Mouse (Mus musculus) neural tube, embryonic 13.5 days (tissue): ENCODE measurements around the gene Zfp385c. TPM values are rescaled to one million over a fixed set of nuclear protein-coding genes. Genes with fewer than 3 reads are reported as not detected.
A peak's percentile ranks its signal among the peaks of the same experiment; 100 is the strongest.

ENCODE experiments used
- ATAC-seq: fragments of 200-750 bp; cut with Nextera tagmentation; 2 replicates; pipeline ENCODE4 v1.8.0; 2017; ENCODE audit warnings: low read depth, mild to moderate bottlenecking, moderate TSS enrichment, moderate library complexity
- H3K27ac ChIP-seq: fragments of 300-500 bp; sonication (generic); replicated peaks from 2 replicates; pipeline ENCODE4 v1.5.1; 2015; ENCODE audit warnings: moderate library complexity, mild to moderate bottlenecking, inconsistent platforms
- H3K27me3 ChIP-seq: fragments of 300-500 bp; sonication (generic); 2 replicates; pipeline ENCODE4 v1.6.1; 2015; ENCODE audit warnings: mild to moderate bottlenecking, inconsistent platforms
- H3K36me3 ChIP-seq: fragments of 300-500 bp; sonication (generic); 2 replicates; pipeline ENCODE4 v1.6.1; 2015; ENCODE audit warnings: mild to moderate bottlenecking, inconsistent platforms
- H3K4me1 ChIP-seq: fragments of 300-500 bp; sonication (generic); replicated peaks from 2 replicates; pipeline ENCODE4 v1.6.1; 2015; ENCODE audit warnings: inconsistent platforms
- H3K4me2 ChIP-seq: fragments of 300-500 bp; sonication (generic); 2 replicates; pipeline ENCODE4 v1.6.1; 2015; ENCODE audit warnings: inconsistent platforms, mild to moderate bottlenecking, moderate library complexity
- H3K4me3 ChIP-seq: fragments of 300-500 bp; sonication (generic); 2 replicates; pipeline ENCODE4 v1.5.1; 2015; ENCODE audit warnings: mild to moderate bottlenecking, inconsistent platforms
- H3K9ac ChIP-seq: fragments of 300-500 bp; sonication (generic); 2 replicates; pipeline ENCODE4 v1.6.1; 2015; ENCODE audit warnings: moderate library complexity, mild to moderate bottlenecking, inconsistent platforms
- H3K9me3 ChIP-seq: fragments of 300-500 bp; sonication (generic); 2 replicates; pipeline ENCODE4 v1.6.1; 2016; ENCODE audit warnings: inconsistent platforms
- WGBS: fragments of 180-500 bp; shearing (Covaris S2); methylation state at CpG from one replicate; pipeline ENCODE4 v1.1.7; 2015; 5-methylcytosine and 5-hydroxymethylcytosine counted together
- polyA plus RNA-seq: library from polyadenylated mRNA; unstranded; fragments of >200 nt; fragmentation: Nextera tagmentation; extraction: Ambion mirVana; gene quantifications from 2 replicates; pipeline ENCODE4 v1.2.1, GENCODE M21; 2015

Zfp385c gene
- polyA plus RNA-seq, 1 experiment from 2014 or later, result 0.21 TPM

DNA sequence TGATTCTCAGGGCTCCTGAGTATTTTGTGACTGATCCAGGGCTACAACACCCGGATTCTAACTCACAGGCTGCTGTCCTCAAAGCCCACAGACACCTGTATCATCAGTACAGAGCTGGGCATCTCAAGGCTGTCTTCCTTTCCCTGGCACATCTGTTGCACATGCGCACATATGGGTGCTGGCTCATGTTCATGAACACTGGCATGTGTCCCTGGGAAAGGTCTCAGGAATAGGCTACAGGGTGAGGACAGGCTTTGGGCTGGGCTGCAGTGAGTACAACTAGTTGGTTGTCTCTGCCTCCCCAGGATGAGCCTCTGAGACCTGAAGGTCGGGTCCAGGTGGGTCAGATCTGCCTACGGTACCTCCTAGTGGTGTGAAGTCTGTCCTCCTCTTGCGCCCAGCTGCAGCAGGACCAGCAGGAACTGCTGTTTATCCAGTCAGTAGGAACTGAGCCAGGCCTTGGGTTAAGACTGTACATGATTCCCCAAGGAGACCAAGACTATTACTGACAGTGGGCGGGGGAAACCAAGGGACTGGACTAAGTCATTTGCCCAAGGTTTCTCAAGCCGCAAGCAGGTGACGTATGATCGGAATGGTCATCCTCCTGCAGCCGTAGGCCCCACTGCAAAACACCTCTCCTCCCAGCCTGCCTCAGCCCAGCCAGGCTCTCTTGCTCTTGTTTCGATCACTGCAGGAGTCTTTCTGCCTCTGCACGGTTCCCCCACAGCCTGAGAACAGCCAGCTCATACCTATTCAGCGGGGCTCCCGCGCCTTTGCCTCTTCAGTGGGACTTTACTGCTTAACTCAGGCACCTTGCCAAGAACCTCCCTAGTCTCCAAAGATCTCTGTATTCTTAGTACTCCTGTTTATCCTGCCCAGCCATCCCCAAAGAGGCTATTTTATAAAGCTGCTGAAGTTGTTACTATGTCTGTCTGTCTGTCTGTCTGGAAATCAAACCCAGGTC lies 48.4 kb downstream of the Zfp385c start:
- Histone ChIP-seq H3K27ac (0 out of 2 replicates have a peak overlapping the region, but pooled peaks have one; percentile 1), H3K27me3 (peaks cover 34% of the 10 kb centered on the region), H3K9ac (no peak overlapping the region), H3K9me3 (no peaks in the 10 kb centered on the region), H3K4me2 (no peak overlapping the region), H3K4me1 (peaks cover 23% of the 10 kb centered on the region), H3K36me3 (no peaks in the 10 kb centered on the region), H3K4me3 (no peak overlapping the region)
- 57% methylated on average over 15 of the region's 15 CpGs for WGBS
- no peak for ATAC-seq

DNA sequence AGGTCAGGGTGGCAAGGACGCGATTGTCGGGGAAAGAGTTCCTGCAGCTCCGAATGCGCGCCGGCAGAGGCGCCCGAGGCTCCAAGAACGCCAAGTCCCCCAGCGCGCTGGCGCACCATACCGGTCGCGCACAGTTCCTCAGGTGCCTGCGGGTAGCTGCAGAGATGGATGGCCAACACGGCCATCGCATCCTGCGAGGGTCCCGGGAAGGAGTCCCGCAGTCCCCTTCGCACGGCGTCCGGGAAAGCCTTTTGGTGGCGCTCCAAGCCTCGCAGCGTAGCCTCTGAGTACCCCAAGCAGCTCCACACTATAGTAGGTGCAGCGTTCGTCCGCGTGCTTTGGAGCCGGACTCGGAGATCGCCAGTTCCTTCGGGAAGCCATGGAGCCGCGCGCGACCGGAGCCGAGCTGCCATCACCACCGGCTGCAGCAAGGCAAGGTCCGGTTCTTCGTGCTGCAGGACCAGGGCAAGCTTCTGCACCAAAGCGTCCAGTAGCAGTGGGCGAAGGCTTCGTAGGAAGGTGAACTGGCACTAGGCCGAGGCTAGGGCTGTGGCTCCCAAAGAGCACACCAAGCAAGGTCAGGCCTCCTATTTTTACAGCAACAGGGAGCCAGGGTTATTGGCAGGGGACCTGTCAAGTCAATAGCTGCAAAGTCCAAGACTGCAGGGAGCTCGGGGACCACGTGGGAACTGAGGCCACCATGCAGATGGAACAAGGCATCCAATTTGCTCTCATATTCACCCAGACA lies 51.9 kb downstream of the Zfp385c start:
- 7% methylated on average over 51 of the region's 52 CpGs for WGBS
- peak; percentile 83 for ATAC-seq
- Histone ChIP-seq H3K9me3 (no peaks in the 10 kb centered on the region), H3K4me3 (peak overlapping the region; percentile 44), H3K4me1 (peaks cover 23% of the 10 kb centered on the region), H3K27me3 (peaks cover 30% of the 10 kb centered on the region), H3K9ac (peak overlapping the region; percentile 63), H3K27ac (no peak overlapping the region), H3K4me2 (peak overlapping the region; percentile 74), H3K36me3 (no peaks in the 10 kb centered on the region)

DNA sequence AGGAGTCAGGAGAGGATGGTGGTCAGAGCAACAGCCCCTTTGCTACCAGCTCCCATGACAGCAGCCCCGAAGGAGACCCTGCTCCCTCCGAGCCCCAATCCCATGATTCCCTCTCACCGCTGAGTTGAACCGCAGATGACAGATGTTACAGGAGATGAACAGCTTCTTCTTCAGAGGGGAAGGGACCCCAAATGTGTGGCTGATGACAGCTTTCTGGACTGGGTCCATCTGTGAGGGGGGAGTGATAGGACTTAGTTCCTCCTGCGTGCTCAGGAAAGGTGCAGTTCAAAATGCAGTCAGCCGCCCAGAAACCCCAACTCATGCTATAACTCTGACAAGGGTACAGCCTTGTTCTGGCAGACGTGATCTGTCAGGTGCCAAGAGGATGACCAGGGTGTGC lies 57.7 kb downstream of the Zfp385c start:
- no peak overlapping the region for H3K4me3 ChIP-seq
- no peak overlapping the region for H3K9ac ChIP-seq
- peaks cover 27% of the 10 kb centered on the region for H3K27me3 ChIP-seq
- H3K36me3 ChIP-seq, result no peaks in the 10 kb centered on the region
- no peaks in the 10 kb centered on the region for H3K9me3 ChIP-seq
- H3K4me2 ChIP-seq, result no peak overlapping the region
- no peak for ATAC-seq
- WGBS, result 77% methylated on average over 7 of the region's 7 CpGs
- no peaks in the 10 kb centered on the region; the same call in 1 of the 2 replicates for H3K4me1 ChIP-seq
- no peak overlapping the region for H3K27ac ChIP-seq

DNA sequence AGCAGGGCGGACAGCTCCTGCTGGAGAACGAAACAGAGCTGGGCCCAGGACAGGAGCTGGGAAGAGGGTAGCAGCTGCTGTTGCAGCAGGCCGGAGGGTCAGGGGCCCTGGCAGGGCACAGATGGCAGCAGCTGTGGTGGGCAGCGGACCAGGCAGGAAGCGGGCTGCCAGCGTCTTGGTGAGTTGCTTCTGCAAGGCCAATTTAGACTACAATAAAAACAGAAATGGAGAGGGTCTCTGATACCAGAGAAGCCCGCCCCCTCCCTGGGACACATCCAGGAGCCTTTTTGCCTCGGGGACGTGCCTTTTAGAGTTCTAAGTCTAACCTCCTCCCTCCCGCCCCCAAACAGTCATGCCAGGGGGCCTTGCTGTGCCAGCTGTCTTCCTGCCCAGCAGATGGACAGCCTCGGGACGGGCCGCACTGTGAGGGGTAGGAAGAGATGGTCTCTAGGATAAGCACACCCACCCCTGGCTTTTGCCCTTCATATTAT lies 63.3 kb downstream of the Zfp385c start:
- Histone ChIP-seq H3K27me3 (peaks cover 6% of the 10 kb centered on the region; the same call in 1 of the 2 replicates), H3K27ac (peak overlapping the region; percentile 68), H3K4me3 (no peak overlapping the region), H3K4me1 (peaks cover 24% of the 10 kb centered on the region), H3K36me3 (peaks cover 32% of the 10 kb centered on the region), H3K4me2 (no peak overlapping the region), H3K9ac (peak overlapping the region; percentile 57), H3K9me3 (no peaks in the 10 kb centered on the region)
- WGBS, result 26% methylated on average over 13 of the region's 13 CpGs
- ATAC-seq, result peak; percentile 48

DNA sequence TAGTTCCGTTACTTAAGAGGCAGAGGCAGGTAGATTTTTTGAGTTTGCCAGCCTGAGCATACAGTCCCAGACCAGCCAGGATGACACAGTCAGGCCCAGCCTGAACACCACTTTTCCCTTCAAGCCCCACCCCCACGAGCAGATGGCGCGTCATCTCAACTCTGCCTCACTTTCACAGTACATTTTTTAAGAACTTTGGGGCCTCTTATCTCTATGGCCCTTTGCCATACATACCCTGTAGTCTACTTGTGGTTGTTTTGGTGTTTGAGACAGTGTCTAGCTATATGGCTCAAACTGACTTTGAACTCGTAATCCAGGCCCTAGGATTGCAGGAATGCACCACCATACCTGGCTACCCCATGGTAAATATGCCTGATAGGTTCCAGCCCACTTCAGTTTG lies 64.2 kb downstream of the Zfp385c start:
- Histone ChIP-seq H3K4me2 (no peak overlapping the region), H3K4me1 (peaks cover 32% of the 10 kb centered on the region), H3K9ac (0 out of 2 replicates have a peak overlapping the region, but pooled peaks have one; percentile 57), H3K4me3 (no peak overlapping the region), H3K9me3 (no peaks in the 10 kb centered on the region), H3K27ac (peak overlapping the region; percentile 68), H3K27me3 (peaks cover 6% of the 10 kb centered on the region; the same call in 1 of the 2 replicates), H3K36me3 (peaks cover 32% of the 10 kb centered on the region)
- no peak for ATAC-seq
- WGBS, result 87% methylated on average over 5 of the region's 5 CpGs

DNA sequence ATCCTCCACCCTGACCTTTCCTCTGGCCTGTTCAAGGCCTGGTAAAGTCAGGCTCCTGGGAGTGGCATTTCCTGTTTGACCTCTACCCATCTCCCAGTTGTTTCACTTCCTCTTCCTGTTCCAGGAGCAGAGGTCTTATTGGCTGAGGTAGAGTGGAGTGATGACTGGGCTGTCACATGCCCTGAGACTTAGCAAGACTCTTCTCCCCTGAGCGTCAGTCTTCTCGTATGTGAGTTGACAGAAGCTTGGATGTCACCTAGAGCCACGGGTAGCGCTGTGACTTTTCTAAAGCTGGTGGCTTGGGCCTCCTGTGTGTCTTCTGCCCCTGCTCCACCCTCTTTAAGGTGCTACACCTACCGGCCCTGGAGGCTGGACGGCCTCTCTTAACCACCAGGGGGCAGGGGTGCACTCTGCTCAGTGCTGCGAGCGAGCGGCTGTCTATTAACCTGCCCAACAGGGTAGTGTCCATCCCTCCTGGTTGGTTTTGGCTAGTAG lies 65.5 kb downstream of the Zfp385c start:
- no peak overlapping the region for H3K4me2 ChIP-seq
- ATAC-seq, result no peak
- WGBS, result 25% methylated on average over 9 of the region's 9 CpGs
- H3K9ac ChIP-seq, result no peak overlapping the region
- H3K27me3 ChIP-seq, result no peaks in the 10 kb centered on the region; the same call in 1 of the 2 replicates
- H3K27ac ChIP-seq, result no peak overlapping the region
- peaks cover 32% of the 10 kb centered on the region for H3K36me3 ChIP-seq
- no peaks in the 10 kb centered on the region for H3K9me3 ChIP-seq
- H3K4me1 ChIP-seq, result peaks cover 32% of the 10 kb centered on the region
- H3K4me3 ChIP-seq, result no peak overlapping the region

DNA sequence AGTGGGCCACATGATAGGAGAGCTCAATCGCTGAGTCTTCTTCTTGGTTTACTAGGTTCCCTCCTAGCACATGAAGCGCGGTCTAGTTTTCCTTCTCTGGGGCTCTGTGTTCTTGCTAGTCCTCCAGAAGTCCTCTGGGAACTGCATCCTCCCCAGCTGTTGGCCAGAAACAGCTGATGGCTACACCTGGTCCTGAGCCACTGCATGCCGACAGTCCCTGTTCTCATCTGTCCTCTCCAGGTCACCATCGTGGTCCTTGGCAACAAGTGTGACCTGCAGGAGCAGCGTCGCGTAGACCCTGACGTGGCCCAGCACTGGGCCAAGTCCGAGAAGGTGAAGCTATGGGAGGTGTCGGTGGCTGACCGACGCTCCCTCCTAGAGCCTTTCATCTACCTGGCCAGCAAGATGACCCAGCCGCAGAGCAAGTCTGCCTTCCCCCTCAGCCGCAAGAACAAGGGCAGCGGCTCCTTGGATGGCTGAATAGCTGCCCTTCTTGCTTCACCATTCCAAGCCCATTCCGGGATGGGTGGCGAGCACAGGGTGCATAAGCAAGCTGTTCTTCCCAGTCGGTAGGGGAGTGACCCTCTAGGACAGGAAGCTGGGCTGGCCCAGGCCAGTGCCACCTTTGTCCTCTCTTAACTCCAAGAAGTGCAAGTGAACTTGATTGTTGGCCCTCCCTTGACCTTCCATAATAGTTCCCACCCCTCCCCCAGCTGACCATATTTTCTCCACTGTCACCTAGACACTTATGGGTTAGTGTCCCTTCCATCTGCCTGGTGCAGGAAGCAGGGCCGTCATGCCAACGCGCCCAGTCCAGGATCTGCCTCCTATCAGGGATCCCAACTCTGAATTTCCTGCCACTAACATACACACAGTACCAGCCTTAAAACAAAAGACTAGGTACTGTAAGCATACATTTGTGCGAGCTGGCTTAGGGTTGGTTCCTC lies 66.2 kb downstream of the Zfp385c start:
- Histone ChIP-seq H3K27me3 (no peaks in the 10 kb centered on the region; the same call in 1 of the 2 replicates), H3K4me3 (no peak overlapping the region), H3K9me3 (no peaks in the 10 kb centered on the region), H3K36me3 (peaks cover 32% of the 10 kb centered on the region), H3K9ac (no peak overlapping the region), H3K27ac (no peak overlapping the region), H3K4me2 (no peak overlapping the region), H3K4me1 (peaks cover 32% of the 10 kb centered on the region)
- WGBS, result 94% methylated on average over 23 of the region's 23 CpGs
- no peak for ATAC-seq

DNA sequence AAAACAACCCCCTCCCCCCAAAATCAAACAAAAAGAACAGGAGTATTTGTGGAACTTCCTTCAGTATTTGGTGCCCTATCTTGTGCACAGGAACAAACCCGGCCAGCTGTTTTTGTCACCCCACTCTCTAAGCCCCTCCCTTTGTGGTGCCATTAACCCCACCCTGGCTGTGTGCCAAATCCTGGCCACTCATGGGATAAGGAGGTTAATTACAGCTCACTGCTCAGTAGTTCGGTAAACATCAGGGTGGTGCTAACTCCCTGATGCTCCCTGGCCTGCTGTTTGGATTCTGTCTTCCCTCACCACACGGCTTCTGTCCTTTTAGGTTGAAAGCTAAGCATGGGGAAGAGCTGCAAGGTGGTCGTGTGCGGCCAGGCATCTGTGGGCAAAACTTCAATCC lies 68.4 kb downstream of the Zfp385c start:
- Histone ChIP-seq H3K9ac (peak overlapping the region; percentile 89), H3K4me3 (peak overlapping the region; percentile 65), H3K27me3 (no peaks in the 10 kb centered on the region), H3K9me3 (no peaks in the 10 kb centered on the region), H3K27ac (0 out of 2 replicates have a peak overlapping the region, but pooled peaks have one; percentile 6), H3K36me3 (peaks cover 32% of the 10 kb centered on the region), H3K4me1 (peaks cover 32% of the 10 kb centered on the region), H3K4me2 (peak overlapping the region; percentile 66)
- ATAC-seq, result no peak
- WGBS, result 56% methylated on average over 5 of the region's 5 CpGs

DNA sequence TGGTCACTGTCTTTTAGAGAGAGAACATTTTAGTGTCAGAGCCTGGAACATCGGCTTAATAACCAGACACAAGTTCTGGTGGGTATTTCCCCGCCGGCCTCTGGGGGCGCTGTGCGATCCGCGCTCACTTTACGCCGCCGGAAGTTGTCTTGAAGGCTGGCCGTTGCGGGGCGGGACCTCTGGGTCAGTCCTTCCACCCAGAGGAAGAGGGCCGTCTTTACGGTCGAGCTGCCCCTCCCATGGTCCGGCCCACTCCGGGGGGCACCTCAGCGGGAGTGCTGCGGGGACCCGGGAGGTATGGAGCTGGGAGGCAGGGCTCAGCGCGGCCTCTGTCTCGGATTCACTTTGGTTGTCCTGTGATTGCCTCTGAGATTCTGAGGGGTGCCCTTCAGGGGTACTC lies 69.5 kb downstream of the Zfp385c start:
- Histone ChIP-seq H3K36me3 (peaks cover 32% of the 10 kb centered on the region), H3K4me1 (peaks cover 33% of the 10 kb centered on the region), H3K4me2 (peak overlapping the region; percentile 66), H3K27ac (peak overlapping the region; percentile 87), H3K4me3 (peak overlapping the region; percentile 65), H3K27me3 (no peaks in the 10 kb centered on the region), H3K9ac (peak overlapping the region; percentile 89), H3K9me3 (no peaks in the 10 kb centered on the region)
- WGBS, result under 1% methylated on average over 24 of the region's 24 CpGs
- ATAC-seq, result peak; percentile 34; the same call in 1 of the 2 replicates

DNA sequence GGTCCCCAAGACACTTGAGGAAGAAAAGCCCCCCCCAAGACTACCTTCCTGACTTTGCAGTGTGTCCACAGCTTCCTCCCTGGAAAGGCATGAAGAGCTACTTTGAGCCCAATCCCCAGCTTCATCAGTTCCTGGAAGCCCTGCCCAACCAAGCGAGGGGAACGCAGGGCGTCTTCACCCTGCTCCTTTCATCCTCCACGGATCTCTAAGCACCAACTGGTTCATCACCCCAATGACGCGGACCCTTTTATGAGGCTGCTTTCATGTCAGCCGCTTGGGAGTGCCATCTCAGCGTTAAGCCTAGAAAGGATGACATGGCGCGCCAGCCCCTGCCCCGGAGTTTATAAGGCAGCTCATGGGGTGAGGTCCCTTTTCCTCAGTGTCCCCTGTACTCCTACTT lies 72.3 kb downstream of the Zfp385c start, which contains the start of gene Dnajc7:
Gene Dnajc7 (minus strand): TSS at position 187 of the 400 bp plus-strand sequence.
- H3K9ac ChIP-seq, result peak within 1 kb of the TSS; percentile 91
- H3K4me2 ChIP-seq, result peak within 1 kb of the TSS; percentile 83
- peak; percentile 15 for ATAC-seq
- peak within 1 kb of the TSS; percentile 79 for H3K4me3 ChIP-seq
- H3K9me3 ChIP-seq, result no peaks in the 10 kb centered on the region
- H3K27ac ChIP-seq, result peak within 1 kb of the TSS; percentile 96
- peaks cover 46% of the 10 kb centered on the region for H3K4me1 ChIP-seq
- H3K36me3 ChIP-seq, result peaks cover 11% of the 10 kb centered on the region
- H3K27me3 ChIP-seq, result no peaks in the 10 kb centered on the region
- 3% methylated on average over 11 of the region's 11 CpGs for WGBS

DNA sequence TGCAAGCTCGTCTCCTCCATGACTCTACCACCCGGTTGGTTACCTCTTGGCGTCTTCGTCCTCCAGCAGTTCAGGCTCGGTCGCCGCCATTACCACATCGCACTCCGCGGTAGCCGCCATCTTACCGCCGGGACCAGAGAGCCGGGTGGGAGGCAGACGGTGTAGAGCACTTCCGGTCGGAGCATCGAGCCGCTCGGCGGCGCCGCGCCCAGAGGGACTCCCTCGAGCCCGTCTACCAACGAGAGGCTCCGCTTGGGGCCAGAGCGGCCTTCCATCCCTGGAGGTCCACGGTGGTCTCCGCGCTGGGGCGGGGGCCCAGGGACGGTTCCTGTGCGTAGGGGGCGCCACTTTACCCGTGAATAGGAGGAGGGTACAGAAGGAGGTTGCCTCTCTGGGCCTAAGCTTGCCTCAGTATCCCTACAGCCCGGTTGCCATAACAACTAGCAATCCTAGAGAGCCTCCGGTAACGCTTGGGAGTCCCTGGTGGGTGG lies 72.7 kb downstream of the Zfp385c start:
- no peaks in the 10 kb centered on the region for H3K27me3 ChIP-seq
- peaks cover 44% of the 10 kb centered on the region for H3K4me1 ChIP-seq
- peak overlapping the region; percentile 91 for H3K9ac ChIP-seq
- WGBS, result under 1% methylated on average over 40 of the region's 40 CpGs
- peak overlapping the region; percentile 83 for H3K4me2 ChIP-seq
- peak overlapping the region; percentile 79 for H3K4me3 ChIP-seq
- peak overlapping the region; percentile 96 for H3K27ac ChIP-seq
- no peaks in the 10 kb centered on the region for H3K9me3 ChIP-seq
- ATAC-seq, result peak; percentile 97
- H3K36me3 ChIP-seq, result peaks cover 6% of the 10 kb centered on the region
